Mouse (Mus musculus) T-helper 2 cell (primary cell): ENCODE measurements around the gene Plrg1.

Source experiments
- in situ Hi-C: fragments of 300-600 bp; cut with MboI, MseI; formaldehyde crosslinking; loops from one replicate; pipeline ENCODE4 v1.15.1; 2025; ENCODE audit warnings: high pct_unique_total_duplicates

The Plrg1 gene

DNA sequence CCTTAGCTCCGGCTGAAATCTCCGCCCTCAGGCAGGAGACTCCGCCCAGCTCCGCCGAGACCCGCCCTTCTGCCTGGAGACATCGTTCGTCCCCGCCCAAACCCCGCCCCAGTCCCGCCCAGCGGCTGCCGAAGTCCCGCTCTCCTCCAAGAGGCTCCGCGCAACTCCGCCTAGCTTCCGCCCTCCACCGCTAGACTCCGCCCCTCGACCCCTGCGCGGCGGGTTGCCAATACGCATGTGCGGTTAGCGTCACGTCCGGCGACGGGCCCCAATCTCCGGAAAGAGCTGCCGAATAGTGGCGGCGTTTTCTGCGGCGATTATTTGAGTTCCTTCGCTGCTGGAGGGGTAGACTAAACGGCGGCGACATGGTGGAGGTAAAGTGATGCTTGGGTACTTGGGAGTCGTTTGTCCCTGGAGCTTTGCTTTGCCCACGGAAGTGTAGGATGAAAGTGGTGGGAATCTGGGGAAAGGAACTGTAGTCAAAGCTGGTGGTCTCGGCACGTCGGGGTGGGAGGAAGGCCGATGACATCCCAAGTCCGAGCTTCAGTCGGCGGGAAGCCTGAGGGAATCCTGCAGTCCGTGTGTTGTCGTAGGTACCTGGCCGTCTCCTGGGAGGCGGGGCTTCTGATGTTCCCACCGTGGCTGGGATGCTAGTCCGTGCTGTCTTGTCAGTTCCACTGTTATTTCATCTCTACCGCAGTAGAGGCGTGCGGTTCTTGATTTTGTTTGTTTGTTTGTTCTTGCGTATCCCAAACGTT, at the start of gene Plrg1:
Gene Plrg1, plus strand, starts transcription at position 242 of the 758 bp plus-strand sequence.
- in situ Hi-C loops: loop anchor here (10.0 to 25.0 kb wide), 2 partner anchors 1109 to 1532 kb away; partner anchors contain the start of genes Arfip1 and Tigd4

DNA sequence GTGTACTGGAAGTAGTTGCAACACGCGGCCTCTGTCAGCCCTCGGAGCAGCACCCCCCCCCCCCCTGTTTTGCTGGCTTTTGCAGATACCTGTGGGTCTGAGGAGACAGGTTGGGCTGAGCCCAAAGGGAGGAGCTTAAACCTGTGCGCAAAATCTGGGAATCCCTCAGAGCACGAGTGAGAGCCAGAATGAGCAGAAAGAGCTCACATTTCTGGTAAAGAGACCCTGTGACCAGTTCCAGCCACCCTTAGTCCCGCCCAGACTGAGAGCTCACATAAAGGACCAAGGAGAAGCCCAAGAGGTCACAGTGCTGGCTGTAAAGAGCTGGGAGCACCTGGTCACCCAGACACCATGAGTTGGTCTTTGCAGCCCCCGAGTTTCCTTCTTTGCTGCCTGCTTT, 47.8 kb upstream of the Plrg1 start, which contains the start of gene Fgg:
Gene Fgg, plus strand, starts transcription at position 168 of the 400 bp plus-strand sequence.
- in situ Hi-C loops: loop anchor here (5.0 kb wide), 1 partner anchor 40 kb away; the partner anchor contains the start of gene Fgb

DNA sequence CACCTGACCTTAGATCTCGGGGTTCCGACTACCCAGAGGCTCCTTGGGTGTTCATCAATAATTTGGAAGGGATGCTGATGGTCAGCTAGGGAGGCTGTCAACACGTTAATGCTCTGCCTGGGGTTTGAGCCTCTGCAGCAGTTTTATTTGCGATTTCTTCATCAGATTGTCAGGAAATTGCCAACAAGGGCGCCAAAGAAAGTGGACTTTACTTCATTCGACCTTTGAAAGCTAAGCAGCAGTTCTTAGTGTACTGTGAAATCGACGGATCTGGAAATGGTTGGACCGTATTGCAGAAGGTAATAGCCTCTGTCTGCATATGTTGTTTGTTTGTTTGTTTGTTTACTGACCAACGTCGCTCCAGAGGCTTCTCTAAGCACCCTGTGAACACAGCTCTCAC, 45.0 kb upstream of the Plrg1 start:
- in situ Hi-C loops: loop anchor here (5.0 kb wide), 1 partner anchor 267 kb away; no protein-coding TSS in a partner anchor

DNA sequence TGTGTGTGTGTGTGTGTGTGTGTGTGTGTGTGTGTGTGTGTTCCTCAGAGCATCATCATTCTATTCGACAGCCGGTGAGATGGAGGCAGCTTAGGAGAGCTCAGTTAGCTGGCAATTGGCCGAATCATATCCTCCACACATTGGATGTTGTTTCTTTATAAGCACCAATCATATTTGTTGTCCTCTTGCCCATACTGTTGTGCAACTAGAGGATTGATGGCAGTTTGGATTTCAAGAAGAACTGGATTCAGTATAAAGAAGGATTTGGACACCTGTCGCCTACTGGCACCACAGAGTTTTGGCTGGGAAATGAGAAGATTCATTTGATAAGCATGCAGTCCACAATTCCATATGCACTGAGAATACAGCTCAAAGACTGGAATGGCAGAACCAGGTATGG, 44.2 kb upstream of the Plrg1 start:
- in situ Hi-C loops: loop anchor here (5.0 kb wide), 1 partner anchor 266 kb away; no protein-coding TSS in a partner anchor

DNA sequence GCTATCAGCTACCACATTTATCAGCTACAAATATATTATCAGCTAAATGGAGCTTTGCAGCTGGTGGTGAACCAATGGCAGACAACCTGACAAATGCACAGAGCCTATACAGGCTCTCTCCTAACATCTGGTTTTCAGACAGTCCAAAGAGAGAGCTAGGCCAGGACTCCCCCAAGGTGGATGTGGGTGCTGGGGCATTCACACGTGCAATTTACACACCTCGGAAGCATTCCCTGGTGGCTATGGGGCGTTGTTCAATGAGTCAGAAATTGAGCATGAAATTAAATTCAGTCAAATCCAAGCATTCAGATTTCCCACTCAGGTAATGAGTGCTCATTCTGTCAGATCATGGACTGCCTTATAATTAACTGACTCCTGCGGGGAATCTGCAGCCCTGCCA, 43.8 kb upstream of the Plrg1 start:
- in situ Hi-C loops: loop anchor here (5.0 kb wide), 1 partner anchor 266 kb away; no protein-coding TSS in a partner anchor

DNA sequence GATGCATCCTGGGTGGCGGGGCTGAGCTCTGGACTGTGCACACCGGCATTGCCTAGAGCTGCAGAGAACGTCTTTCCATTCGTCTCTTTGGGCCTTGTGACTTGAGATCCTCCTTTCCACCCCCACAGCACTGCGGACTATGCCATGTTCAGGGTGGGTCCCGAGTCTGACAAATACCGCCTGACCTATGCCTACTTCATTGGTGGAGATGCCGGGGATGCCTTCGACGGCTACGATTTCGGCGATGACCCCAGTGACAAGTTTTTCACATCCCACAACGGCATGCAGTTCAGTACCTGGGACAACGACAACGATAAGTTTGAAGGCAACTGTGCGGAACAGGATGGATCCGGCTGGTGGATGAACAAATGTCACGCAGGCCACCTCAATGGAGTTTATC, 42.7 kb upstream of the Plrg1 start:
- in situ Hi-C loops: loop anchor here (5.0 kb wide), 1 partner anchor 265 kb away; no protein-coding TSS in a partner anchor

DNA sequence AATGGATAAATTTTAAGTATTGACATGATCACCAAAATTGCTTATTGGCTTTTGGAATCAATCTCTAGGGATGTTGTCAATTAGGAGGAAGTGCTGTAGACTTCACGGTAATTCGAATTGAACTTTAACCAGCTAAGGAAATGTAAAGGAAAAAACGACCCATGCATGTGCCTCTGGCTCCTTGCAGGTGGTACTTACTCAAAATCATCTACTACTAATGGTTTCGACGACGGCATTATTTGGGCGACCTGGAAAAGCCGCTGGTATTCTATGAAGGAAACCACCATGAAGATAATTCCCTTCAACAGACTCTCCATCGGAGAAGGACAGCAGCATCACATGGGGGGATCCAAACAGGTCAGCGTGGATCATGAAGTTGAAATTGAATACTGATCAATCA, 41.4 kb upstream of the Plrg1 start:
- in situ Hi-C loops: loop anchor here (5.0 kb wide), 1 partner anchor 263 kb away; no protein-coding TSS in a partner anchor

DNA sequence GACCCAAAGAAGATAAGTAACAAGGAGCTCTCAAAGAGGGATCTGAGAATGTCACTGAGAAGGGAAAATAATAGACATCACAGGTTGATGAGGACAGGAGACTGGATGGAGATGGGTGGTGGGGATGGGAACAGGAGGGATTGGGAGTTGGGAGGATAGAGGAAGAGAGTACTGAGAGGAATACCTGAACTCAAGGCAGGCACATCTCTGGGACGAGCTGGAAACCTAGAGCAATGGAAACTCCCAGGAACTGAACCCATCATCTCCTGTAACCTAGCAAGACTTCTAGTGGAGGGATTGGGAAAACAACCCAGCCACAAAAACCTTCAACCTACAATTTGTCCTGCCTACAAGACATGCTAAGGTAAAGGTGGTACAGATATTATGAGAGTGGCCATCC, 39.1 kb upstream of the Plrg1 start:
- in situ Hi-C loops: no loop called here

DNA sequence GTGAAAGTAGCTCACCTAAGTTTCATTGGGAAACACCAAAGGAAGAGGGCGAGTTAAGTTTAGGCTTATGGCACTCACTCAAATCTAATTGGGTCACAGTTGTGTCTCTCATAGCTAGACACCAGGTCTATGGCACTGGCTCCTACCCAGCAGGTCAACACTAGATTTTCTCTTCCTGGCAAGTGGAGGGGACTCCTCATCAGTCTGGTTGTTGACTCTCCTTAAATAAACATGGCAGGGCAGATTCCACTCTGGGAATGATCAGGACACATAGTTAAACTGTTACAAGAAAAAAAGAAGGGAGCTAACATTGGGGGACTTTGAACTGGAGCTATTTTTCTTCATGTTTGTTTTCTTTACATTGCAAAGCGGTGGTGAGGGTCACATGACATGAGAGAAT, 34.9 kb upstream of the Plrg1 start:
- in situ Hi-C loops: no loop called here

DNA sequence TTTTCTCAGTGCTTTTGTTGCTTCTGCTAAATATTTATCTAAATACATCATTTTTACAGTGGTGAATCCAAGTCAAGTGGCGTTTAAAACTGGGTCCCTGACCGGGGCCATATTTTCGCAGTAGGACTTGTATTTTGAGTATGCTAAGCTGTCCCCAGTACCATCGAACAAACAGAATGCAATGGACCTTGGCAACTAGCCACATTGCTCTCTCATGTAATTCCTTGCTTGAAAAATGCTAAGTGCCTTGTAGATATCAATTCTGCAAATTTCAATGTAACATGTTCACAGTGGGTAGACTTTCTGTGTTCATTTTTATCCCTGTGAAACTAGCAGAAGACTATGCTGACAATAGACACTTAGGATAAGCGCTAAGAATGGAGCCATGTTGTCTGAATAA, 34.1 kb upstream of the Plrg1 start:
- in situ Hi-C loops: no loop called here

DNA sequence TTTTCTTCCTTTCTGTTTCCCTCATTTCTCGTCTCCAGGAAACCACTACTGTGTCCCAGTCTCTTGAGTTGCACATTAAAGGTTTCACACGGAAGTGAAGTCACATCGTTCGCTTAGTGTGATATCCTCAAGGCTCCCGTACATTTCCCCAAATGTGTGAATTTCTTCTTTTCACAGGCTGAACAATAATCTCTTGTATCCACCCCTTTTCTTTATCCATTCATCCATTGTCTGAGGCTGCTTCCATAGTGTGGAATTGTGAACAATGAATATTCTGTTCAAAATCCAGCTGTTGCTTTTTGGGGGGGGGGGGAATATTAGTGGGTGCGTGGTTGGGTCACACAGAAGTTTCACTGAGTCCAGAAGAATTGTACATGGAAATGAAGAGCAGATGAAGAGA, 30.3 kb upstream of the Plrg1 start:
- in situ Hi-C loops: no loop called here

DNA sequence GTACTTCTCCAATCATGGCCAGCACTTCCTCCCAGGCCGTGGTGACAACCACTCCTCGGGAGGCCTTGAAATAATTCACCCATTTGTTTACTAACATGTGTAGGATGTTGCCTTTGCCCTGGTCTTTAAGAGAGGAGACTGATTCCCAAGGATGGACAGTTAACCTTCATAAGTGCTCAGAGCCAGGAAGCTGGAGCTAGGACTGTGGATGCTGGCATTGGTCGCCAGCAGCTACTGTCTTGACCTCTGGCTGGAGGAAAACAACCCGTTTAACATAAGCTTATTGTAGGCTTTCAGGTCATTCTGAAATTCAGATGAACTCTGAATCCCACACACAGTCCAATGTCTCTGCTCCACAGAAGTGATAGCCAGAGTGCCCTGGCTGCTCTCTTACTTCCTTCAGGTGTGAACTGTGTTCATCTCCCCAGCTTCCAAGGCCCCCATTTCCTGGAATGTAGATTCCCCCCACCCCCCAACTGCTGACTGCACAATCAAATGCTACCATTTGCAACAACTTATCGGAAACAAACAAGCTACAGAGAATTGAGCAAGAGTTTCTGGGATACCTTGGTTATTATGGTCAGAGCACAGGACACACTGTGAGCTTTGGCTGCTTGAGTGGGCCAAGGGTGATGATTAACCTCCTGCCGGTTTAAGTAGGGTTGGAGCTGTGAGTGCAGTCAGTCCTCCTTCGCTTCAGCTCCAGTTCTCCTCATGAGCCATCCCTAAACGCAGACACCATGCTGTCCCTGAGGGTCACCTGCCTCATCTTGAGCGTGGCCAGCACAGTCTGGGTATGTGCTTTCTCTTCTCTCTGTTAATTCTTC, 29.6 kb upstream of the Plrg1 start, which contains the start of gene Fga:
Gene Fga, plus strand, starts transcription at position 602 of the 827 bp plus-strand sequence.
- in situ Hi-C loops: no loop called here

DNA sequence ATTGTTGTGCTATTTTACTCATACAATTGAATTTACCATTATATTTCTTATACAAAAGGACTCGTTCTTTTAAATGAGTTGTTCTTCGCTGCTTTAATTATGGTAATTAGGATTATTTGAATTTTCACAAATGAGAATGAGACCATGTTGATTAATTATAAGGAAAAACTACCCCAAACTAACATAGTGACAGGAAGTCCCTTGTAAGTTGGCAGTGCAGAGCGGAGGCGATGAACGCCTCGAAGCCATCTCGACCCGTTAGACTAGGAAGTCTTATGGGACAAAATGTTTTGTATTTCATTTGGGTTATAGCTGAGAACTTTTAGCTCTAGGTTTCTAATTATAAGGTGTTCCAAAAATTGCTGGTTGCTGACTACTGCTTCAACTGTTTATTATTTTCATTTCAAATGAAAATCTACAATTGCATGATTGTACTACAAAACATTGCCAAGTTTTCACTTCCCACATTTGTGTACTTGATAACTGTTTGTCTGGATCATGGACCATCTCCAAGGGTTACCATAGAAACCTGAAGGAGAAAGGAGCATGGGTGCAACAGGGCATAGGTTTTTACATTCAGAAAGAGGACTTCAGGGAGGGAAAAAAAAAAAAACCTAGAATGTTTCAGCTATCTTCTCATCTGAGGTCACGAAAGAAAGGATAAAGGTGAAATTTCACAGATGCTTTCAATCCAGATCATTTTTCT, 27.6 kb upstream of the Plrg1 start:
- in situ Hi-C loops: no loop called here

DNA sequence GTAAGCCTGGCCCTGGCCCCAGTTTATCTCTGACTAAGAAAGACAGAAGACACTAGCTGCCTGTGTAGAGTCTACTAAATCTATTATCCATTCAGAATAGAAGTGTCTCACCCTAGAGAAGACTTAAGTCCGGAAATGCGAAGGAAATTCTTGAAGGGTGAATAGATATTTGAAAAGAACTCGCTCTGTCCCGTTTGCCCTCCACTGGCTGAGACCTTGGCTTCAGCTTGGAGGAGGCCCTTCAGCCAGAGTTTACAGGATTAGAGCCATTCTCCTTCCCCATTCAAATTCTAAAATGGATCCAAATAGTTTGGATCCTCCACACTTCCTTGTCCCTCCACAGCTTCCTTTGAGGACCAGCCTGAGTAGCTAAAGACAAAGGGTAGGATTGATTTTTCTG, 25.0 kb upstream of the Plrg1 start:
- in situ Hi-C loops: no loop called here

DNA sequence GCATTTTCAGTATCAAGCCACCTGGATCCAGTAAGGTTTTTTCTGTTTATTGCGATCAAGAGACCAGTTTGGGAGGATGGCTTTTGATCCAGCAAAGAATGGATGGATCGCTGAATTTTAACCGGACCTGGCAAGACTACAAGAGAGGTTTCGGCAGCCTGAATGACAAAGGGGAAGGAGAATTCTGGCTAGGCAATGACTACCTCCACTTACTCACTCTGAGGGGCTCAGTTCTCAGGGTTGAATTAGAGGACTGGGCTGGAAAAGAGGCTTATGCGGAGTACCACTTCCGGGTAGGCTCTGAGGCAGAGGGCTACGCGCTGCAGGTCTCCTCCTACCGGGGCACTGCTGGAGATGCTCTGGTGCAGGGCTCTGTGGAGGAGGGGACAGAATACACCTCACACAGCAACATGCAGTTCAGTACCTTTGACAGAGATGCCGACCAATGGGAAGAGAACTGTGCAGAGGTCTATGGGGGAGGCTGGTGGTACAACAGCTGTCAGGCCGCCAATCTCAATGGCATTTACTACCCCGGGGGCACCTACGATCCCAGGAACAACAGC, 22.5 kb upstream of the Plrg1 start:
- in situ Hi-C loops: no loop called here

DNA sequence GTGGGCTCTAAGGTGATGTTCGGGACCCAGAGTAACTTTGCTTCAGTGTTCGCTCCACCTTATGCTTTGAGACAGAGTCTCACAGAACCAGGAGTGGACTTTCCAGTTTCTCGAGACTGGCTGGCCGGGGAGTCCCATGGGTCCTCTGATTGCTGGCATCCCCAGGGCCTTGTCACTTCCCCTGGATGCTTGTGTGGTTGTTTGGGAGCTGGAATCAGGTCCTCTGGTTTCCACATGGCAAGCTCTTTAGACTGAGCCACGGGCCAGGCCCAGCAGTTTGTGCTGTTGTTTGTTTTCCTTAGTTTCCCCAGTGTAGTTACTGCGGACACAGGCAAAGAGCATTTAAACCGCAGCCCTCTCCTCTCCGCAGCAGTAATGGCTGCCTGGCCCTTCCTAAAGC, 21.5 kb upstream of the Plrg1 start:
- in situ Hi-C loops: no loop called here

DNA sequence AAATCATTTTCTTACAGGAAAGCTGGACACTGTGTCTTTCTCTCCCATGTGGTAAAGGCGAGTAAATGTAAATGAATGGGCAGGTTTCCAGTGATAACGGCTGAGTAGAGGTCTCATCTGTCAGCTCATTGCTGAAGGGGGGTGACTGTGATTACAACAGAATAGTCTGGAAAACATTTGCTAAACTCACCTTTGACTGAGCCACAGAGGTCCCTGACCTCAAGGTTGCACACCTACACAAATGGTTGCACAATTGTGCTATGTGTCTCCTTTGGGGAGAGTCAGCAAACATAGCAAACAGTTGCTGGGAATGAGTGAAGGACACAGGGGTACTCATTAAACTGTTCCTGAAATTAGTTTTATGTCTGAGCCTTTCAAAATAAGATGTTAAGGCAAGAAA, 16.5 kb upstream of the Plrg1 start:
- in situ Hi-C loops: no loop called here

DNA sequence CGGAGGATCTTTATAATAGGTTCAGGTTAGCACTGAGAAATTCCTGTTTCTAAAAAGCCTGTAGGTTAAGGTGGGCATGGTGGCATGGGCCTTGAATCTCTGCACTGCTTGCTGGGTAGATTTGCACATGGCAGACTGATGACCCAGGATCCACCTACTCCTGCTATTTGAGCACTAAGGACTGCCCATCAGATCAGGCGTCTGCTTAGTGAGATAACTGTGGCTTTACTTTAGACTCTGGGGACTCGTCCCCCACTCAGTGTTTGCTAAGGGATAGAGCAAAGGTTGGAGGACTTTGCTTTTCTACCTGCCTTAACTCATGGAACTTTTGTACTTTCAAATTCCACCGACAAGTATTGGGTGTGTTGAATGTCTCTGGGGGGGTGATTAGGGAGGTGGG, 15.7 kb upstream of the Plrg1 start:
- in situ Hi-C loops: loop anchor here (5.0 kb wide), 1 partner anchor 677 kb away; no protein-coding TSS in a partner anchor

DNA sequence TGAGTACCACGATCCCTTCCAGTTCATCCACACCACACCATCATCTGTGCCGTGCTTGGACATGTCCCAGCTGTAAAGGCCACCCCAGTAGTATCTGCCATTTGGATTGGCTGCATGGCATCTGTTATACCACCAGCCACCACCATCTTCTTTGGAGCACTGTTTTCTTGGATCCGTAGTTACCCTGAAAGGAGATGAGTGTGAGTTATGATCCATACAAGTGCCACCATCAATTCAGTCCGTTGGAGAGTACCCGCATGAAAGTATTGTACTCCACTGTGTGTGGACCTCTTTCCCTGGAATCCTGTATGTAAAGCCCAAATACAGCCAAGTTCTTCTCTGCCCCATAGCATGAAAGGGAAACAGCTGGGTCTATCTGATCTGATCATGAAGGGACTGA, 12.9 kb upstream of the Plrg1 start:
- in situ Hi-C loops: loop anchor here (5.0 kb wide), 1 partner anchor 680 kb away; no protein-coding TSS in a partner anchor

DNA sequence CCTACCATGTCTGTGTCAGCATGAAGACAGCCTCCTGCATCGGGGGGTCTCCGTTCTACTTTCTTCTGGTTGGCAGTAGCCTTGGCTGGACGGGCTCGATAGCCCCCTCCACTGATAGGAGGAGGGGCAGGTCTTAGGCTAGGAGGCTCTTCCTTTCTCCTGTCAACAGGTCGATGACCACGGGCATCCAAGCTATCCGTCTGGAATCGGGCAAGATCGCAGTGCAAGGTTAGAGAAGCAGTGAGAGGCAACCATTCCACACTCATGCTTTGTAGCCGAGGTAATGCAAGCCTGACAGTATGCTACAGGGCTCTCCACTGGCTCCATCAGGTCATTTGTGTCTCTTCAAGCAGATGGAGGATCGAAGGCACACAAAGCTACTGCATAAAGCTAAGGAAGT, 8.7 kb upstream of the Plrg1 start:
- in situ Hi-C loops: loop anchor here (5.0 kb wide), 1 partner anchor 39 kb away; the partner anchor contains the start of gene Fgg

DNA sequence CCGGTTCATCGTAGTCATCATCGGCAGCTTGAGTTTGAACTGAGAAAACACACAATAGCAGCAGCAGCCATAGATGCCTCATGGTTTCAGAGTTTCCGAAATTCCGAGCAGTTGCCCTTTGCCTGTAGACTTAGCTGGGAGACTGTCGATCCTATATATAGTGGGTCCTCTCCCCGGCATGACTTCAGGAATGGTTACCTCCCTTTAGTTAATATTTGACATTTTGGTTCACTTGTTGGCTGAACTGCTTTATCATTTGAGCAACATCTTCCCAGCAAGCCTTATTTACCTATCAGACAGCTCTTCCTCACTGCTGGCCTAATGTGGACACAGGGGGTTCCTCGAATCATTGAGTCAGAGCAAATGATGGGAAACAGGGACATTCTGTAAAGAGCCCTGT, 5.6 kb upstream of the Plrg1 start, which contains the start of gene Fgb:
Gene Fgb, minus strand, starts transcription at position 184 of the 400 bp plus-strand sequence.
- in situ Hi-C loops: loop anchor here (5.0 to 25.0 kb wide), 3 partner anchors 42 to 1538 kb away; partner anchors contain the start of genes Arfip1, Fgg and Tigd4
